Mouse (Mus musculus) intestine, embryonic 16.5 days (tissue): ENCODE results near the gene Esrrb. TPM values are rescaled to one million over a fixed set of nuclear protein-coding genes. Genes with fewer than 3 reads are reported as not detected.

Experiments used
- ATAC-seq: fragments of 200-750 bp; cut with Nextera tagmentation; 2 replicates; pipeline ENCODE4 v1.8.0; 2017; ENCODE audit warnings: moderate TSS enrichment, moderate library complexity
- H3K27ac ChIP-seq: fragments of 300-500 bp; sonication (generic); 2 replicates; pipeline ENCODE4 v1.5.1; 2014; ENCODE audit warnings: mild to moderate bottlenecking, low read length
- H3K27me3 ChIP-seq: fragments of 300-500 bp; sonication (generic); replicated peaks from 2 replicates; pipeline ENCODE4 v1.6.1; 2014; ENCODE audit warnings: low read length, control low read depth, mixed read lengths; ENCODE audit not compliant: control insufficient read depth, insufficient read depth
- H3K36me3 ChIP-seq: fragments of 300-500 bp; sonication (generic); 2 replicates; pipeline ENCODE4 v1.6.1; 2014; ENCODE audit warnings: low read length, control low read depth; ENCODE audit not compliant: control insufficient read depth, insufficient read depth
- H3K4me1 ChIP-seq: fragments of 300-500 bp; sonication (generic); 2 replicates; pipeline ENCODE4 v1.6.1; 2014; ENCODE audit warnings: low read length, control low read depth, mixed read lengths; ENCODE audit not compliant: control insufficient read depth, insufficient read depth
- H3K4me2 ChIP-seq: fragments of 300-500 bp; sonication (generic); 2 replicates; pipeline ENCODE4 v1.6.1; 2014; ENCODE audit warnings: low read depth, low read length, control low read depth
- H3K4me3 ChIP-seq: fragments of 300-500 bp; sonication (generic); 2 replicates; pipeline ENCODE4 v1.5.1; 2014; ENCODE audit warnings: mild to moderate bottlenecking, low read length
- H3K9ac ChIP-seq: fragments of 300-500 bp; sonication (generic); 2 replicates; pipeline ENCODE4 v1.6.1; 2014; ENCODE audit warnings: low read depth, low read length
- H3K9me3 ChIP-seq: fragments of 300-500 bp; sonication (generic); 2 replicates; pipeline ENCODE4 v1.6.1; 2016; ENCODE audit warnings: low read length, control low read depth; ENCODE audit not compliant: control insufficient read depth
- WGBS: fragments of 180-500 bp; shearing (Covaris S2); extraction: QIAGEN DNeasy Blood & Tissue Kit; methylation state at CpG from one replicate; pipeline ENCODE4 v1.1.7; 2014; 5-methylcytosine and 5-hydroxymethylcytosine counted together
- polyA plus RNA-seq: library from polyadenylated mRNA; unstranded; fragments of >200 nt; fragmentation: Nextera tagmentation; extraction: Ambion mirVana; gene quantifications from 2 replicates; pipeline ENCODE4 v1.2.1, GENCODE M21; 2015

Gene Esrrb
- polyA plus RNA-seq, 1 experiment from 2014 or later = 0.39 TPM

DNA sequence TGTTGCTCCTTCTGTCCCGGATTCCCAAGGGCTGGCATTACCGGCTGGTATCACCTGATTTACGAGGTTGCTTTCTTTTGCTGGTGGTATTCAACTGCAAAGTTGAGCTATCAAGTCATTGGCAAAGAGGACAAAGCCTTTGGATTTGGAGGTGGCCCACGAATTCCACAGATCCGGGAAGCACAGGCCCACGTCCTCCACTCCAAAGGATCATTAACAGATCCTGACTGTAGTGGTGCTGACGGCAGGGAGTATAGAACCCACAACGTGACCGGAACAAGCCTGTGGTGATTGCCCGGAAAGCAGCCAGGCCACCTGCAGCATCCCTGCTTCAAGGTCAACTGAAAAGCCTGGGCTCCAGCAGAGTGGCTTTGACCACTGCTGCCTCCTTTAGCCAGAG, 140.8 kb downstream of the Esrrb start:
- Histone ChIP-seq H3K27me3 (no peaks in the 10 kb centered on the region), H3K27ac (no peak overlapping the region), H3K4me3 (no peak overlapping the region), H3K9me3 (no peaks in the 10 kb centered on the region), H3K4me2 (no peak overlapping the region), H3K36me3 (no peaks in the 10 kb centered on the region), H3K4me1 (no peaks in the 10 kb centered on the region), H3K9ac (no peak overlapping the region)
- no peak for ATAC-seq
- 72% methylated on average over 10 of the region's 10 CpGs for WGBS

DNA sequence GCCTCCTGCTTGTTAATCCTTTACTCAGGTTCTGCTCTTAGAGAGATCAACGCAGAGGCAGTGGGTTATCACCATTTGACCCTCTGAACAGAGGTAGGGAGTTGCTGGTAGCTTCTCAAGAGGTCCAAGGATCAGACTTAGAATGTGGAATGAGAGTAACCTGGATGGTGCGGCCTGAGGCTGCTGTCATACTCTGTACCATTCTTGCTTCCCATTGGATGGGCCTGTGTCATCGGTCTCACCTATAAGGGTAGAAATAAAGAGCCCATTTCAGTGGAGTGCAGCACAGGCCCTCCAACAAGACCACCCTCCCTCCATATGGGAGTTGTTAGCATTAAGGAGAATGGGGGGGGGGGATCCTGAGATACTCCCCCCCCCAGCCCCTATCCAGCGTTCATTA, 143.0 kb downstream of the Esrrb start:
- ATAC-seq = no peak
- Histone ChIP-seq H3K4me3 (no peak overlapping the region), H3K27ac (no peak overlapping the region), H3K27me3 (no peaks in the 10 kb centered on the region), H3K9ac (no peak overlapping the region), H3K36me3 (no peaks in the 10 kb centered on the region), H3K9me3 (no peaks in the 10 kb centered on the region), H3K4me2 (no peak overlapping the region), H3K4me1 (no peaks in the 10 kb centered on the region)
- 73% methylated on average over 4 of the region's 4 CpGs for WGBS

DNA sequence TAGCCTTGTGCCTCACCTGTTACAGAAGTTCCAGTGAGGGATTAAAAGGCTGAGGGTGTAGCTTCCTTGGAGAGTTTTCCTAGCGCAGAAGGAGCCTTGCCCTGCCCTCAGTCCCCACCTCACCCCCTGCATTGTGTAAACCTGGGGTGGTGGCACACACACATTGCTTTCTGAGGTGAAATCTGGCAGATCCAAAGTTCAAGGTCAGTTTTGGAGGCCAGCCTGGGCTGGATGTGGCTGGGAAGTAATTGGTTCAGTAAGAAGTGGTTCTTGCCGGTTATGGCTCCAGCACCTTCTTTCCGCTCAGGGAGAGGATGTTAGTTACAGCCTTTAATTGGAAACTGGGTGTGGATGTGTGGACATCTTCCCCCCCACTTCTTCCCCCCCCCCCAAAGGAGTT, 143.4 kb downstream of the Esrrb start:
- Histone ChIP-seq H3K4me3 (no peak overlapping the region), H3K9me3 (no peaks in the 10 kb centered on the region), H3K9ac (no peak overlapping the region), H3K27ac (no peak overlapping the region), H3K4me1 (peaks cover 2% of the 10 kb centered on the region; the same call in 1 of the 2 replicates), H3K27me3 (no peaks in the 10 kb centered on the region), H3K36me3 (no peaks in the 10 kb centered on the region), H3K4me2 (no peak overlapping the region)
- 82% methylated on average over 3 of the region's 3 CpGs for WGBS
- ATAC-seq = no peak

DNA sequence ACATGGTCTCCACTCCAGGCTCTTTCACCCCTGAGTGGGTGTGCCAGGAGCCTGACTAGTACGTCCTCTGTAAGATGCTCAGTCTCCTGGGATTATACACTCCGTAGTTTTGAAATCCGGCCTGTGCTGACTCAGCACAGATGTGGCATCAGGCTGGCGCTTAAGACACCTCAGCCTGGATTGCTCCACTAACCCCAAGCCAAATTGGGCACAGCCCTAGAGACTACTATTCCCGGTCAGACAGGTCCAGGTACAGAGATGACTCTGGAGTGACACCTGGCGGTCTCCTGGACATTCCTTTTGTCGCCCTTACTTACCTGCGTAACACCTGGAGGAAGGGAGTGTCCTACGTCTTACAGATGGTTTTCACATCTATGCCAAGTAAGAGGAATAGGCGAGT, 146.8 kb downstream of the Esrrb start:
- H3K9ac ChIP-seq = no peak overlapping the region
- WGBS = 82% methylated on average over 10 of the region's 10 CpGs
- H3K9me3 ChIP-seq = no peaks in the 10 kb centered on the region
- H3K36me3 ChIP-seq = no peaks in the 10 kb centered on the region
- H3K4me1 ChIP-seq = peaks cover 5% of the 10 kb centered on the region; the same call in 1 of the 2 replicates
- ATAC-seq = no peak
- H3K4me2 ChIP-seq = no peak overlapping the region
- no peaks in the 10 kb centered on the region for H3K27me3 ChIP-seq
- H3K4me3 ChIP-seq = no peak overlapping the region
- no peak overlapping the region for H3K27ac ChIP-seq

DNA sequence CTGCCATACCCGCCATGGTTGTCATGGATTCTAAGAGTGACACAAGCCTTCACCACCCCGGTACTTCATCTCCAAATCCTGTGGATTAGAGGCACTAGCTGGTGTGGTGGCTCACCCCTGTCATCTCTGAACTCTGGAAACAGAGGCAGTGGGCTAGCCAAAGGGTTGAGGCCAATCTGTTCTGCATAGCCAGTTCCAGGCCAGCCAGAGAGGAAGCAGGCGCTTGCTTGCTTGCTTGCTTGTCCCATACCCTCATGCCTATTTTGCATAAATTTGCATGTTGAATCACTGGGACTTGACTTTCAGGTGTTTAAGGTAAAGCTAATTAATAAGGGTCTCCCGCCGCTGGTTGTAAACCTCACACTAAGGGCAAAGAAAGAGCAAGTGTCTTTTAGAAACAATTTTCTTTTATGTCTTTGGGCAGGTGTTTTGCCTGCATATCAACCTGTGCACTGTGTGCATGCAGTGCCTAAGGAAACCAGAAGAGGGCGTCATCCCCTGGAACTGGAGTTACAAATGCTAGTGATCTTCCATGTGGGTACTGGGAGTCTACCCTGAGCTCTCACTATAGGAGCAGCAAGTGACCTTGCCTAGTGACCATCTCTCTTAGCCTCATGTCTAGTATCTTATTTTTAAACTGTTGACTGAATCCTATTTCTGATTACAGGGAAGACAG, 147.5 kb downstream of the Esrrb start:
- no peaks in the 10 kb centered on the region for H3K27me3 ChIP-seq

DNA sequence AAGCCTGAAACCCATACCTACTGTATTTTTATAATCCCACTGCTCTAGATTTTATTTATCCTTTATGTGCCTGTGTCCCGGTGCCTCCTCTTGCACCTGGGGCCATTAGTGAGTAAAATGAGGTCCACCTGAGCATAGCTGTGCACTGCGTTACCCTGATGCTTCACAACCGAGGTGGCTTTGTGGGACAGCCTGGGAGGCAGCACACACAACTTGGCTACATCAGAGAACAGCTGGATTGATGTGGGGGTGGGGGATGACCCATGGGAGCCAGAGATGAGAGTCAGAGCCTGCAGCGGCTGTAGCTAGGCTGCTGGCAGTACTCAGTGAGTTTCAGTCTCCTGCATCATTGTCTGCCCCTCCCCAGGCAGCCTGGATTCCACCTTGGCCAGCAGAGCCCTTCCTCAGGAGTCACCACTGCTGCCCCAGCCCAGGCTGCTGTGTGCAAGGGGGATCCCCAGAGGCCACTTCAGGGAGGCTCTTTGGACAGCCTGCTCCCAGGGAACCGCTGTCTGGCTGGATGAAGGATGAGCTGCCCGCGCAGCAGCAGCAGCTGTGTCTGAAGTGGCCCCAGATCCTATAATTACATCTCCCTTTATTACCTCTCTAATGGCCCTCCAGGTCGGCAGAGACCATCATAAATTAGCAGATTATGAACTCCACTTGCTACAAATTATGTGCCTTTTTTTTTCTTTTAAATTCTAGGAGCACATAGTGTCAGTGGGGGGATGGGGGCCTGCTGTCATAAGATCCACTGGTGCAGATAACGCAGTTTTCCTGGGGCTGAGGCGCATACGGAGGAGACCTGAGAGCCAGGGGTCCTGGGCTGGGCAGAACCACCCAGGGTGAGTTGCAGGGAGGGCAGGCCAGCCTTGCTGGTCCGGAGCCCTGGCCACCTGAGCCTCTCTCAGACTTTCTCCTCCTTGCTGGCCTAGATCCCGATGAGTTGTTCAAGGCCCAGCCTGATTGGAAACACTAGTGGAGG, 148.7 kb downstream of the Esrrb start:
- Histone ChIP-seq H3K9ac (no peak overlapping the region), H3K9me3 (no peaks in the 10 kb centered on the region), H3K27me3 (no peaks in the 10 kb centered on the region), H3K36me3 (no peaks in the 10 kb centered on the region), H3K27ac (no peak overlapping the region; the same call in 1 of the 2 replicates), H3K4me2 (no peak overlapping the region), H3K4me1 (peaks cover 5% of the 10 kb centered on the region; the same call in 1 of the 2 replicates), H3K4me3 (no peak overlapping the region)
- ATAC-seq = peak; percentile 31; the same call in 1 of the 2 replicates
- WGBS = 35% methylated on average over 13 of the region's 13 CpGs

More for the DNA sequence above, 147.5 kb downstream of the Esrrb start:
- Histone ChIP-seq H3K9me3 (no peaks in the 10 kb centered on the region), H3K9ac (no peak overlapping the region), H3K4me2 (no peak overlapping the region), H3K36me3 (no peaks in the 10 kb centered on the region), H3K27ac (no peak overlapping the region), H3K4me3 (no peak overlapping the region), H3K4me1 (peaks cover 5% of the 10 kb centered on the region; the same call in 1 of the 2 replicates)
- WGBS = 78% methylated on average over 6 of the region's 6 CpGs
- ATAC-seq = no peak

DNA sequence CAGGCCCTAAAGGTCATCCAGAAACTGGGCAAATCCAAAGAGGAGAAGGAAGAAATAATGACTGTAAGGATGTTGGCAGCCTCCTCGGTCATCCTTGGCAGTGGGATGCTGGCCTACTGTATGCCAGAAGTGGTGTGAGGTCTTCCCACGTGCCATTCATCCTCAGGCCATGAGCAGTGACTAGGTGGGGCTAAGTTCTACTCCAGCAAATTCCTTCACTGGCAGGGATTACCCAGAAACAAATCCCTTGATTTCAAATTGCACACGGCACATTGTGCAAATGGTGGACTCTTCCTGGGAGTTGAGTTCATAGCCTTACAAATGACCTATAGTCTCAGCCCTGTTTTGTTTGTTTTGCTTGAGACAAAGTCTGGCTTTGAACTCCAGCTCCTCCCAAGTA, 151.4 kb downstream of the Esrrb start:
- H3K36me3 ChIP-seq = no peaks in the 10 kb centered on the region
- 87% methylated on average over 3 of the region's 3 CpGs for WGBS
- H3K4me3 ChIP-seq = no peak overlapping the region
- no peak overlapping the region for H3K27ac ChIP-seq
- peaks cover 5% of the 10 kb centered on the region; the same call in 1 of the 2 replicates for H3K4me1 ChIP-seq
- ATAC-seq = no peak
- H3K4me2 ChIP-seq = no peak overlapping the region
- no peaks in the 10 kb centered on the region for H3K27me3 ChIP-seq
- H3K9me3 ChIP-seq = no peaks in the 10 kb centered on the region
- no peak overlapping the region for H3K9ac ChIP-seq

DNA sequence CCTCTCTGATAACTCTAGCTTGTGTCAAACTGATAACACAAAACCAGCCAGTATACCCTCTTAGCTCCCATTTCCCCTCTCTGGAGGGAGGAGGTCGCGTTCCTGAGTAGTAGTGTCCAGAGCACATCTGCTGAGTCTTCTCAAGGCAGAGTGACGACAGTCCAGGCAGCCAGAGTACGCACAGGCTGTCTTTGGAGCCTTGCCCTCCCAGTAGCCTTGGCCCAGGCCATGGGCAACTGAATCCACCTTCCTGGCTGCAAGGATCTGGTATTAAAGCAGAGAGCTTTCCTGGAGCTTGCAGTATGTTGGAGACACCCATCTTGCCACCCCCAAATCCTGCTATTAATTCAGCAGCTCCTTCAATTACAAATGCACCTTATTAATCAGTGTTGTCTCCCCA, 152.7 kb downstream of the Esrrb start:
- H3K36me3 ChIP-seq = no peaks in the 10 kb centered on the region
- ATAC-seq = no peak
- no peak overlapping the region for H3K9ac ChIP-seq
- no peaks in the 10 kb centered on the region; the same call in 1 of the 2 replicates for H3K27me3 ChIP-seq
- no peaks in the 10 kb centered on the region for H3K9me3 ChIP-seq
- H3K4me3 ChIP-seq = no peak overlapping the region
- H3K4me1 ChIP-seq = peaks cover 5% of the 10 kb centered on the region; the same call in 1 of the 2 replicates
- H3K4me2 ChIP-seq = no peak overlapping the region
- 83% methylated on average over 4 of the region's 4 CpGs for WGBS
- H3K27ac ChIP-seq = no peak overlapping the region

DNA sequence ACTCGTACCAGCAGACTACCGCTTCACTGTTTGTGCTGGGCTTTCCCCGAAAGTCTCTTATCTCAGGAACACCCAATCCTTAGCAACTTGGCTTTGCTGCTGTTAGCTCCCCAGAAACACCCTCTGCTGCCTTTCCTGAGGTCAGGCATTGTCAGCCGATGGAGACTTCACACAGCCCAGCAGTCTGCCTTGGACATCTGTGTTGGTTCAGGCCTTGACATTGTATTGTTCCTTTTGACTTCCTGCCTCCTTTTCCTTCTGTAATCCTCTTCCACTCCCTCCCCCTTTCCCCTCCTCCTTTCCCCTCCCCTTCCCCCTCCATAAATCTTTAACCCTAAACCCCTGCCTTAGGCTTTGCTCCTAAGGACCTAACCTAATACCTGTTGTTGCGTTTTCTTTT, 155.7 kb downstream of the Esrrb start:
- Histone ChIP-seq H3K9me3 (no peaks in the 10 kb centered on the region), H3K4me1 (no peaks in the 10 kb centered on the region), H3K4me2 (no peak overlapping the region), H3K27ac (no peak overlapping the region), H3K9ac (no peak overlapping the region), H3K4me3 (no peak overlapping the region), H3K36me3 (no peaks in the 10 kb centered on the region), H3K27me3 (no peaks in the 10 kb centered on the region; the same call in 1 of the 2 replicates)
- 48% methylated on average over 5 of the region's 5 CpGs for WGBS
- no peak for ATAC-seq
